Mouse (Mus musculus) spleen, embryonic (tissue): ENCODE results near the gene Ccdc153.

Experiments
- CTCF ChIA-PET: fragments of 350-600 bp; sonication (Branson Sonifier 250); formaldehyde crosslinking; loops from one replicate; lab custom pipeline; 2022; lab: Charles Lee

Gene Ccdc153

GRCm38 (mm10) chr9:44269077-44269476, 28.6 kb downstream of the Ccdc153 start:
- CTCF ChIA-PET = no interaction called here

- CTCF ChIA-PET = no interaction called here
These were observed 29.5 kb downstream of the Ccdc153 start for GRCm38 (mm10) chr9:44269973-44270372.

GRCm38 (mm10) chr9:44283183-44283582, 42.7 kb downstream of the Ccdc153 start:
- CTCF ChIA-PET = interaction anchor here (0.9 kb wide), 1 partner anchor 183 kb away, joined by 10 read pairs; no protein-coding TSS in a partner anchor

GRCm38 (mm10) chr9:44286256-44286850, 45.9 kb downstream of the Ccdc153 start:
- CTCF ChIA-PET = interaction anchor here (0.7 kb wide), 1 partner anchor 141 kb away, joined by 8 read pairs; no protein-coding TSS in a partner anchor

- CTCF ChIA-PET = interaction anchor here (0.7 to 1.2 kb wide), 2 partner anchors 39 to 141 kb away, joined by 4 to 8 read pairs; partner anchors contain the start of gene Dpagt1
These were observed 46.5 kb downstream of the Ccdc153 start for GRCm38 (mm10) chr9:44287003-44287400.

GRCm38 (mm10) chr9:44287401-44288075, 47.1 kb downstream of the Ccdc153 start:
- CTCF ChIA-PET = interaction anchor here (0.7 to 1.2 kb wide), 2 partner anchors 39 to 142 kb away, joined by 4 to 8 read pairs; partner anchors contain the start of gene Dpagt1

- CTCF ChIA-PET = interaction anchor here (0.6 to 1.2 kb wide), 2 partner anchors 38 to 44 kb away, joined by 3 to 4 read pairs; partner anchors contain the start of gene Dpagt1
These were observed 47.8 kb downstream of the Ccdc153 start, which contains the start of gene Abcg4 for GRCm38 (mm10) chr9:44288076-44288958. Gene Abcg4 (minus strand): TSS chr9:44288615.

- CTCF ChIA-PET = no interaction called here
These were observed 48.4 kb downstream of the Ccdc153 start for GRCm38 (mm10) chr9:44288959-44289291.

- CTCF ChIA-PET = interaction anchor here (1.1 kb wide), 1 partner anchor 69 kb away, joined by 3 read pairs; the partner anchor contains the start of gene Vps11
These were observed 52.0 kb downstream of the Ccdc153 start for GRCm38 (mm10) chr9:44292490-44292889.
